Mouse (Mus musculus) liver, embryonic 13.5 days (tissue): ENCODE measurements at regions not wholly inside any gene's neighbourhood (a gene's known extent, or its start where the extent isn't known, plus 50 kb on each side); places are given as distances from the start of the nearest gene placed in this dataset.

Experiments used
- ATAC-seq: fragments of 200-750 bp; cut with Nextera tagmentation; 2 replicates; pipeline ENCODE4 v1.8.0; 2017; ENCODE audit warnings: low read depth, mild to moderate bottlenecking, moderate number of reproducible peaks, moderate library complexity
- DNase-seq: peaks from one replicate; pipeline ENCODE4 v3.0.0; 2022
- H3K27ac ChIP-seq: fragments of 300-500 bp; sonication (generic); 2 replicates; pipeline ENCODE4 v1.5.1; 2015; ENCODE audit warnings: moderate library complexity, mild to moderate bottlenecking, inconsistent platforms
- H3K27me3 ChIP-seq: fragments of 300-500 bp; sonication (generic); 2 replicates; pipeline ENCODE4 v1.6.1; 2015; ENCODE audit warnings: mild to moderate bottlenecking, inconsistent platforms
- H3K36me3 ChIP-seq: fragments of 300-500 bp; sonication (generic); 2 replicates; pipeline ENCODE4 v1.6.1; 2015; ENCODE audit warnings: mild to moderate bottlenecking, inconsistent platforms
- H3K4me1 ChIP-seq: fragments of 300-500 bp; sonication (generic); replicated peaks from 2 replicates; pipeline ENCODE4 v1.6.1; 2015; ENCODE audit warnings: inconsistent platforms
- H3K4me2 ChIP-seq: fragments of 300-500 bp; sonication (generic); 2 replicates; pipeline ENCODE4 v1.6.1; 2015; ENCODE audit warnings: inconsistent platforms, mild to moderate bottlenecking, moderate library complexity
- H3K4me3 ChIP-seq: fragments of 300-500 bp; sonication (generic); replicated peaks from 2 replicates; pipeline ENCODE4 v1.5.1; 2015; ENCODE audit warnings: mild to moderate bottlenecking, inconsistent platforms
- H3K9ac ChIP-seq: fragments of 300-500 bp; sonication (generic); 2 replicates; pipeline ENCODE4 v1.6.1; 2015; ENCODE audit warnings: mild to moderate bottlenecking, inconsistent platforms
- H3K9me3 ChIP-seq: fragments of 300-500 bp; sonication (generic); replicated peaks from 2 replicates; pipeline ENCODE4 v1.6.1; 2016; ENCODE audit warnings: inconsistent platforms
- WGBS: fragments of 180-500 bp; shearing (Covaris S2); methylation state at CpG from one replicate; pipeline ENCODE4 v1.1.7; 2015; ENCODE audit not compliant: insufficient replicate concordance; 5-methylcytosine and 5-hydroxymethylcytosine counted together

GRCm38 (mm10) chr17:59361119-59361518, 347.9 kb upstream of the Nudt12 start:
- no peak overlapping the region for H3K9ac ChIP-seq
- H3K4me1 ChIP-seq = no peaks in the 10 kb centered on the region
- no peak overlapping the region for H3K4me2 ChIP-seq
- no peak overlapping the region for H3K4me3 ChIP-seq
- H3K27me3 ChIP-seq = no peaks in the 10 kb centered on the region
- no peaks in the 10 kb centered on the region for H3K9me3 ChIP-seq
- H3K36me3 ChIP-seq = no peaks in the 10 kb centered on the region
- WGBS = 89% methylated on average over 9 of the region's 9 CpGs
- DNase-seq (no peak), ATAC-seq (no peak)
- no peak overlapping the region for H3K27ac ChIP-seq

GRCm38 (mm10) chr17:59359503-59359902, 346.3 kb upstream of the Nudt12 start:
- Histone ChIP-seq H3K36me3 (no peaks in the 10 kb centered on the region), H3K4me3 (no peak overlapping the region), H3K4me2 (no peak overlapping the region), H3K9me3 (no peaks in the 10 kb centered on the region), H3K9ac (no peak overlapping the region), H3K27me3 (no peaks in the 10 kb centered on the region), H3K27ac (no peak overlapping the region), H3K4me1 (no peaks in the 10 kb centered on the region)
- DNase-seq (no peak), ATAC-seq (no peak)
- 58% methylated on average over 5 of the region's 5 CpGs for WGBS

GRCm38 (mm10) chr17:59345526-59345925, 332.4 kb upstream of the Nudt12 start:
- Histone ChIP-seq H3K4me2 (no peak overlapping the region), H3K9ac (no peak overlapping the region), H3K9me3 (no peaks in the 10 kb centered on the region; the same call in 1 of the 2 replicates), H3K36me3 (no peaks in the 10 kb centered on the region), H3K27ac (no peak overlapping the region), H3K4me1 (no peaks in the 10 kb centered on the region), H3K4me3 (no peak overlapping the region), H3K27me3 (no peaks in the 10 kb centered on the region)
- 52% methylated on average over 4 of the region's 4 CpGs for WGBS
- DNase-seq (no peak), ATAC-seq (no peak)

GRCm38 (mm10) chr17:59297939-59298338, 284.8 kb upstream of the Nudt12 start:
- Histone ChIP-seq H3K9ac (no peak overlapping the region), H3K36me3 (no peaks in the 10 kb centered on the region), H3K4me3 (no peak overlapping the region), H3K9me3 (no peaks in the 10 kb centered on the region), H3K4me2 (no peak overlapping the region), H3K4me1 (no peaks in the 10 kb centered on the region), H3K27ac (no peak overlapping the region), H3K27me3 (no peaks in the 10 kb centered on the region)
- ATAC-seq (no peak), DNase-seq (no peak)
- WGBS = 63% methylated on average over 5 of the region's 5 CpGs

GRCm38 (mm10) chr17:59281364-59281763, 268.2 kb upstream of the Nudt12 start:
- no peak for ATAC-seq
- H3K4me1 ChIP-seq = no peaks in the 10 kb centered on the region
- no peak overlapping the region for H3K9ac ChIP-seq
- WGBS = 50% methylated on average over 3 of the region's 3 CpGs
- no peak overlapping the region for H3K4me2 ChIP-seq
- no peaks in the 10 kb centered on the region for H3K36me3 ChIP-seq
- no peaks in the 10 kb centered on the region for H3K27me3 ChIP-seq
- H3K27ac ChIP-seq = no peak overlapping the region
- no peak for DNase-seq
- no peaks in the 10 kb centered on the region for H3K9me3 ChIP-seq
- H3K4me3 ChIP-seq = no peak overlapping the region

- Histone ChIP-seq H3K36me3 (no peaks in the 10 kb centered on the region), H3K4me3 (no peak overlapping the region), H3K4me2 (no peak overlapping the region), H3K4me1 (no peaks in the 10 kb centered on the region), H3K9ac (no peak overlapping the region), H3K9me3 (no peaks in the 10 kb centered on the region), H3K27ac (no peak overlapping the region), H3K27me3 (no peaks in the 10 kb centered on the region)
- DNase-seq = no peak
- WGBS = 72% methylated on average over 10 of the region's 10 CpGs
- ATAC-seq = no peak
These were observed 266.6 kb upstream of the Nudt12 start for GRCm38 (mm10) chr17:59279811-59280210.

DNA sequence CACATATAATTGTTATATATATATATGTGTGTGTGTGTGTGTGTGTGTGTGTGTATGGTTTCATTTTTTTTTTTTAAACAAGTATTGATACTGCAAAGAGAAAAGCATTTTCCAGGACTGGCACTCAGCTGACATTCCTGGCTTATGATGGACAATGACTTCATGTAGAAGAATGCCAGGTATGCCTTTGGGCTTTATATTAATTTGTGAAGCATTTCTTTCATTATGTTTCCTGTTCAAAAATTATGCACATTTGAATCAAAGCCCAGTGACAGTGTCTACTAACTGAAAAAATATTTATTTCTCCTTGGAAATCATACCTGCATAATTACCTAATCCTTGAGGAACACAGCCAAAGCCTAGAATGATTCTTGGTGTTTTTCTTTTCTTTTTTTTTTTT, 256.4 kb upstream of the Nudt12 start:
- Histone ChIP-seq H3K4me2 (no peak overlapping the region), H3K27ac (no peak overlapping the region), H3K9me3 (no peaks in the 10 kb centered on the region), H3K4me1 (no peaks in the 10 kb centered on the region), H3K9ac (no peak overlapping the region), H3K36me3 (no peaks in the 10 kb centered on the region), H3K4me3 (no peak overlapping the region), H3K27me3 (no peaks in the 10 kb centered on the region)
- ATAC-seq (no peak), DNase-seq (no peak)

- no peak for ATAC-seq
- 68% methylated on average over 5 of the region's 5 CpGs for WGBS
- DNase-seq = no peak
These were observed 235.8 kb upstream of the Nudt12 start for GRCm38 (mm10) chr17:59249000-59249399.

GRCm38 (mm10) chr17:59232251-59232650, 219.1 kb upstream of the Nudt12 start:
- 45% methylated on average over 2 of the region's 2 CpGs for WGBS
- H3K27ac ChIP-seq = no peak overlapping the region
- no peaks in the 10 kb centered on the region for H3K9me3 ChIP-seq
- no peaks in the 10 kb centered on the region for H3K36me3 ChIP-seq
- H3K9ac ChIP-seq = no peak overlapping the region
- DNase-seq (no peak), ATAC-seq (no peak)
- H3K4me2 ChIP-seq = no peak overlapping the region
- no peaks in the 10 kb centered on the region for H3K27me3 ChIP-seq
- no peaks in the 10 kb centered on the region for H3K4me1 ChIP-seq
- H3K4me3 ChIP-seq = no peak overlapping the region

More at GRCm38 (mm10) chr17:59249000-59249399, 235.8 kb upstream of the Nudt12 start:
- Histone ChIP-seq H3K4me3 (no peak overlapping the region), H3K27ac (no peak overlapping the region), H3K9me3 (no peaks in the 10 kb centered on the region), H3K4me1 (no peaks in the 10 kb centered on the region), H3K9ac (no peak overlapping the region), H3K4me2 (no peak overlapping the region), H3K36me3 (no peaks in the 10 kb centered on the region), H3K27me3 (no peaks in the 10 kb centered on the region)
